Mouse (Mus musculus) liver, embryonic 14.5 days (tissue): ENCODE data around the gene Irf2bp2.

Experiments
- CTCF ChIP-seq: IDR thresholded peaks from 2 replicates; pipeline ENCODE4 v1.5.1; 2016; ENCODE audit warnings: antibody characterized with exemption, low read depth, control low read depth
- EP300 ChIP-seq: IDR thresholded peaks from 2 replicates; pipeline ENCODE4 v1.6.1; 2016; ENCODE audit warnings: antibody characterized with exemption, low read depth

DNA sequence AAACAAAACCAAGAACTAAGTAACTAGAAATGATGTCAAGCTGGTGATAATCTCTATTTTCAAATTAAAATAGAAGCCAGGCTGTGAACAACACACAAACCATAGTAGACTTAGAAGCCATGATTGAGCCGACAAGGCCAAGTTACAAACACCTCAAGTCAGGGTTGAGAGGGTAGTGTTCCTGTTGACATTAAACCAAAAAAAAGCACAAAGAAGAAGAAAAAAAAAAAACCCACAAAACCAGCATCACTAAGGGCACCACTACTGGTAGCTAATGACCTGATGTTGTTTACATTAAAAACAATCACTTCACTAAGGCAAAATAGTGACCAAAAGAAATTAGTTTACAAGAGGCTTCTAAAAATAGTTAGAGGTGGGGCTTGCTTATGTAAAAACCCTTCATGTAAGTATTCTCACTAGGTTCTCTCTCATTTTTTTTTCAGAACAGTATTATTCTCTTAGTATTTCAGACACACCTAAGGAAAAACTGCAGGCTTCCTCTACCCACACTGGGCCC lies 4.2 kb downstream of the Irf2bp2 start:
- no peak for TF ChIP-seq CTCF
- TF ChIP-seq EP300, result no peak
